Mouse (Mus musculus) embryonic facial prominence, embryonic 13.5 days (tissue): ENCODE results near the gene Cnot6. TPM values are rescaled to one million over a fixed set of nuclear protein-coding genes. Genes with fewer than 3 reads are reported as not detected.

Experiments
- ATAC-seq: fragments of 200-750 bp; cut with Nextera tagmentation; 2 replicates; pipeline ENCODE4 v1.8.0; 2017; ENCODE audit warnings: low read depth; ENCODE audit not compliant: insufficient number of reproducible peaks, insufficient read depth, low FRiP score, low TSS enrichment
- H3K27ac ChIP-seq: fragments of 300-500 bp; sonication (generic); 2 replicates; pipeline ENCODE4 v1.5.1; 2015; ENCODE audit warnings: moderate library complexity, mild to moderate bottlenecking, inconsistent platforms
- H3K27me3 ChIP-seq: fragments of 300-500 bp; sonication (generic); 2 replicates; pipeline ENCODE4 v1.6.1; 2015; ENCODE audit warnings: mild to moderate bottlenecking, inconsistent platforms
- H3K36me3 ChIP-seq: fragments of 300-500 bp; sonication (generic); 2 replicates; pipeline ENCODE4 v1.6.1; 2015; ENCODE audit warnings: mild to moderate bottlenecking, inconsistent platforms
- H3K4me1 ChIP-seq: fragments of 300-500 bp; sonication (generic); 2 replicates; pipeline ENCODE4 v1.6.1; 2015; ENCODE audit warnings: inconsistent platforms
- H3K4me2 ChIP-seq: fragments of 300-500 bp; sonication (generic); 2 replicates; pipeline ENCODE4 v1.6.1; 2015; ENCODE audit warnings: moderate library complexity, mild to moderate bottlenecking, inconsistent platforms
- H3K4me3 ChIP-seq: fragments of 300-500 bp; sonication (generic); 2 replicates; pipeline ENCODE4 v1.5.1; 2015; ENCODE audit warnings: mild to moderate bottlenecking, inconsistent platforms
- H3K9ac ChIP-seq: fragments of 300-500 bp; sonication (generic); 2 replicates; pipeline ENCODE4 v1.6.1; 2015; ENCODE audit warnings: mild to moderate bottlenecking, inconsistent platforms
- H3K9me3 ChIP-seq: fragments of 300-500 bp; sonication (generic); 2 replicates; pipeline ENCODE4 v1.6.1; 2016; ENCODE audit warnings: inconsistent platforms
- WGBS: fragments of 180-500 bp; shearing (Covaris S2); methylation state at CpG from one replicate; pipeline ENCODE4 v1.1.7; 2015; ENCODE audit warnings: mixed read lengths; 5-methylcytosine and 5-hydroxymethylcytosine counted together
- polyA plus RNA-seq: library from polyadenylated mRNA; unstranded; fragments of >200 nt; fragmentation: Nextera tagmentation; extraction: Ambion mirVana; gene quantifications from 2 replicates; pipeline ENCODE4 v1.2.1, GENCODE M21; 2015

The Cnot6 gene
- polyA plus RNA-seq, 1 experiment from 2014 or later, result 70.0 TPM

DNA sequence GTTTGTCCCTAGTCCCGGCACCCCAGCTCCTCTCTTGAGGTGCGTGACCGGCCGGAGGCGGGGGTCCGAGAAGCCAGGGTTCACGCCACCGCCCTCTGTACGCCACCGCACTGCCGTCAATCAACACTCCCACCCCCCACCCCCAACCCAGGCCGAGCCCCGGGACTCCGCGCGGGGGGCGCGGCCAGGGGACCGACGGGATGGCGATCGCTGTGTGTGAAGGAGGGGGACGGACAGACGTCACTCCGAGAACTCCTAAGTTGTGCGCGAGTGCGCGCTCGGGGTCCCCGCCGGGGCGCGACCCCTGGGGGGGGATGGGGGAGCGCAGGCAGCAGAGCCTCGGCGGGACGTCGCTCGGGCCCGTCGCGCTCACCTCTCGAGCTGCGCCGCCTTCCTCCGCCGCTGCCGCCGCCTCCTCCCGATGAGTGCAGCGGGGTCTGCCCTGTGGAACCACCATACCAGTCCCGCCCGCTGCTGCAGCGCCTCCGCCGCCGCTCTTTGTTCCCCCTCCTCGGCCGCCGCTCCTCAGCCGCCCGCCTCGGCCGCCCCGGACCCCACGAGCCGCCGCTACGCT lies 455 bp downstream of the Cnot6 start:
- H3K9ac ChIP-seq, result peak overlapping the region; percentile 99
- no peaks in the 10 kb centered on the region for H3K9me3 ChIP-seq
- no peaks in the 10 kb centered on the region for H3K27me3 ChIP-seq
- peak overlapping the region; percentile 95 for H3K4me3 ChIP-seq
- H3K4me1 ChIP-seq, result peaks cover 30% of the 10 kb centered on the region
- H3K36me3 ChIP-seq, result peaks cover 12% of the 10 kb centered on the region; the same call in 1 of the 2 replicates
- WGBS, result under 1% methylated on average over 54 of the region's 70 CpGs
- H3K27ac ChIP-seq, result peak overlapping the region; percentile 95
- peak; percentile 50 for ATAC-seq
- peak overlapping the region; percentile 65 for H3K4me2 ChIP-seq

DNA sequence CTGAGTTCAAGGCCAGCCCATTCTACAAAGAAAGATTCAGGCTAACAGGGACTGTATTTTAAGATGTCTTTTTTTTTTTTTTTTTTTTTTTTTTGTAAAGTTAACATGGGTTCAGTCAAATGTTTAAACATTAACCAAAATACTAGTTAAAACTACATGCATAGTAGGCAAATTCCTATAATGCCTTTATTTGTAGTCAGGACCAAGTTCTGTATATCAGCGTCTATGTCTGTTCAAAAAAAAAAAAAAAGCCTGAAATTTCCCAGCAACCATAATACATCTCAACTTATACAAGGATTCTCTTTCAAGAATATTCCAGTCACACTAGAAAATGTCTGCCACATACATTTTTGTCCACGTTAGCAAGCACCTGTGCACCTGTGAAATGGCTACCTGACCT lies 1.9 kb downstream of the Cnot6 start:
- H3K9ac ChIP-seq, result peak overlapping the region; percentile 99; the same call in 1 of the 2 replicates
- WGBS, result 53% methylated on average over 2 of the region's 2 CpGs

DNA sequence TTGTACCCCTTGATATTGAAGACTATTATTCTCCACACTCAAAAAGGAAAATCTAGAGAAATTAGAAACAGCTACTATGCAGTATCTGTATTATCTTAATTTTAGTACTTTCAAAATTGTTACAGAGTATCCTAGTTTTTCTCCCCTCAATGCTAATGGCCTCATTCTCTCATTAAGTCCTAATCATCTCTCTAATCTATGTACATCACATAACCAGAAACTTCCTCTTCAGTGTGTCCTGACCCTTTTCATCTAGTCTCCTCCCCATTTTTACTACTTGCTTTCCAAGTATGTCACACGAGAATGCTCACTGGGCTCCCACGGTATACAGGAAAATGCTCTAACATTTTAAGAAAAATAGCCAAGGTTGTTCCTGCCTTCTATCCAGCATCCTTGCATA lies 4.7 kb downstream of the Cnot6 start:
- Histone ChIP-seq H3K36me3 (peaks cover 41% of the 10 kb centered on the region), H3K4me2 (no peak overlapping the region), H3K4me1 (peaks cover 21% of the 10 kb centered on the region), H3K9me3 (no peaks in the 10 kb centered on the region), H3K27me3 (no peaks in the 10 kb centered on the region), H3K27ac (no peak overlapping the region), H3K4me3 (no peak overlapping the region), H3K9ac (no peak overlapping the region)
- ATAC-seq, result no peak
- 81% methylated on average over 2 of the region's 2 CpGs for WGBS

More for the DNA sequence above, 1.9 kb downstream of the Cnot6 start:
- Histone ChIP-seq H3K9me3 (no peaks in the 10 kb centered on the region), H3K27ac (no peak overlapping the region), H3K4me2 (peak overlapping the region; percentile 65), H3K4me3 (peak overlapping the region; percentile 95), H3K4me1 (peaks cover 30% of the 10 kb centered on the region), H3K27me3 (no peaks in the 10 kb centered on the region), H3K36me3 (peaks cover 24% of the 10 kb centered on the region)
- ATAC-seq, result no peak

DNA sequence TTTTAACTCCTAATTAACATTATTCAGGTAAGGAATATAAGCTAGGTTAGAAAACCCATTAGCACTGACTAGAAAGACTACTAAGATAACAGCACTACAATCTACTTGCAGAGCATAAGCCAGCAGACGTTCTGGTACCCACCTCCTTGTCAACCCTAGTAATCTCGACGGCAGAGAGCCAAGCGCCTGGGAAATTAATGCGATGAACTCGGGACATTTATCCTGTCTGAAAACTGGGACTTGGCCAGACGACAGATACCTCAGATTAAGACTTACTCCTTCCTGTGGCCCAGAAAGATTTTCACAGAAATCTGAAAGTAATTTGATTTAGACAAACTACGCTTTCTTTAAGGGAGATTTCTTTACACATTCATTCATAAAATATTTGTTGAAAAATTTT lies 7.7 kb downstream of the Cnot6 start:
- peaks cover 7% of the 10 kb centered on the region; the same call in 1 of the 2 replicates for H3K4me1 ChIP-seq
- no peak overlapping the region for H3K9ac ChIP-seq
- no peak overlapping the region for H3K4me3 ChIP-seq
- peaks cover 62% of the 10 kb centered on the region for H3K36me3 ChIP-seq
- H3K4me2 ChIP-seq, result no peak overlapping the region
- no peaks in the 10 kb centered on the region for H3K9me3 ChIP-seq
- no peak overlapping the region for H3K27ac ChIP-seq
- ATAC-seq, result no peak
- WGBS, result 85% methylated on average over 8 of the region's 8 CpGs
- H3K27me3 ChIP-seq, result no peaks in the 10 kb centered on the region

DNA sequence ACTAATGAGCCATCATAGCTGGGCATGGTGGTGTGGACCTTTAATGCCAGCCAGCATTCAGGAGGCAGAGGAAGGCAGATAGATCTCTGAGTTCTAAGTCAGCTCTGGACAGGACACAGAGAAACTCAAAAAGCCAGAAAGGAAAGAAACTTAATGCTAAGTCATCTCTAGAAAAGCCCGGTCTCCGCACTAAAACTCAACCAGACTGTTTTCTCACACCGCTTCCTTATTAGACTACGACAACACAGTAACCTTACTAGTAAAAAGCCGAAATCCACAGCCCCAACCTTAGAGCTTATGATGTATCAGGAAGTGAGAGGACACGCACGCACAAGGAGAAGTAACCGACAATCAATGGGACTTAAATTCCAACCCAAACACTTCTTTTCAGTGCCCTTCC lies 10.5 kb downstream of the Cnot6 start:
- H3K9ac ChIP-seq, result no peak overlapping the region
- no peak overlapping the region for H3K4me2 ChIP-seq
- H3K4me3 ChIP-seq, result no peak overlapping the region
- H3K9me3 ChIP-seq, result no peaks in the 10 kb centered on the region
- peaks cover 70% of the 10 kb centered on the region for H3K36me3 ChIP-seq
- ATAC-seq, result no peak
- H3K27me3 ChIP-seq, result no peaks in the 10 kb centered on the region
- H3K4me1 ChIP-seq, result no peaks in the 10 kb centered on the region
- 97% methylated on average over 8 of the region's 8 CpGs for WGBS
- no peak overlapping the region for H3K27ac ChIP-seq

DNA sequence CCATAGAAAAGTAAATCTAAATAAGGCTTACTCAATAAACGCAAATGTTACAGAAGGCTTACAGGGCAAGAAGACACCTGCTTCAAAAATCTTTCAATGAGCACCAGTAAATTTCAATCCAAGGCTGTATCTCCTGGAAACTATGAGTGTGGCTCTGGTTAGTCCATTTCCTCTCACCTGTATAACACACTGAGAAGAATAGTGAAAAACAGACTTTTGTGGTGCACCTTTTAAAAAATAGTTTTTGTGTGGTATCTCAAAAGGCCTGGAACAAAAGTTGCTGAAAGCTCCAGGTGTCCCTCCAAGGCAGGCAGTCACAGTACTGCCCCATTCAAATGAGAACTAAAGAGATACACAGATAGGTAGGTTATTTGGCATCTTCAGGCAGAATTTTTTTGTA lies 13.4 kb downstream of the Cnot6 start:
- peaks cover 59% of the 10 kb centered on the region for H3K36me3 ChIP-seq
- WGBS, result 100% methylated on average over 1 of the region's 1 CpGs
- H3K27me3 ChIP-seq, result no peaks in the 10 kb centered on the region
- H3K4me2 ChIP-seq, result no peak overlapping the region
- no peak overlapping the region for H3K4me3 ChIP-seq
- no peaks in the 10 kb centered on the region for H3K4me1 ChIP-seq
- no peak overlapping the region for H3K9ac ChIP-seq
- H3K27ac ChIP-seq, result no peak overlapping the region
- no peaks in the 10 kb centered on the region for H3K9me3 ChIP-seq
- ATAC-seq, result no peak

DNA sequence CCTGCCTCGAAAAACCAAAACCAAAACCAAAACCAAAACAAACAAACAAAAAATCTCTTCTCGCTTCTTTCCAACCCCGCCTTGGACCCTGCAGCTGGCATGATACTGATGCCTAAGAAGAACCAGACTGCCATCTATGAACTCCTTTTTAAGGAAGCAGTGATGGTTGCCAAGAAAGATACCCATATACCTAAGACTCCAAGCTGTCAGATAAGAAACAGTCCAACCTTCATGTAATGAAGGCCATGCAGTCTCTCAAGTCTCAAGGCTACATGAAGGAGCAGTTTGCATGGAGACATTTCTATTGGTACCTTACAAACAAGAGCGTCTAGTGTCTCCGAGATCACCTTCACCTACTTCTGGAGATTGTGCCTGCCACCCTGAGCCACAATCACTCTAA lies 14.7 kb downstream of the Cnot6 start:
- H3K4me1 ChIP-seq, result no peaks in the 10 kb centered on the region
- no peak overlapping the region for H3K4me2 ChIP-seq
- no peak overlapping the region for H3K9ac ChIP-seq
- ATAC-seq, result no peak
- no peak overlapping the region for H3K27ac ChIP-seq
- H3K36me3 ChIP-seq, result peaks cover 58% of the 10 kb centered on the region
- no peaks in the 10 kb centered on the region for H3K9me3 ChIP-seq
- WGBS, result 93% methylated on average over 5 of the region's 5 CpGs
- no peak overlapping the region for H3K4me3 ChIP-seq
- H3K27me3 ChIP-seq, result no peaks in the 10 kb centered on the region

DNA sequence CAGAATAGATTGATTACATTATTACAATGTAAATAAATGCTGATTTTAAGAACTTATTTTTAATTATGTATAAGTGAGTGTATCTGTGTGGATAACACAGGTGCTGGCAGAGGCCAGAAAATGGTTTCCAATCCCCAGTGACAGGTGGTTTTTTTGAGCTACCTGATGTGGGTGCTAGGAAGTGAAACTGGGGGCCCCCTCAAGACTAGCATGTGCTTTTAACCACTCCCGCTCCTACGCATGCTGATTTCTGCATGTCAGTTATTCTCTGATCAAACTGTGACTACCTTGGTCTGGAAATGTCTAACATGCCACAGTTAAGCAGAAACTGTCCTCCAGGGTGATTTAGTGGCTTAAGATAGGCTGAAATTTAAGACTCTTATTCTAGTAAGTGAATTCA lies 16.1 kb downstream of the Cnot6 start:
- no peak overlapping the region for H3K9ac ChIP-seq
- ATAC-seq, result no peak
- 95% methylated on average over 2 of the region's 2 CpGs for WGBS
- H3K4me2 ChIP-seq, result no peak overlapping the region
- no peak overlapping the region for H3K27ac ChIP-seq
- no peaks in the 10 kb centered on the region for H3K4me1 ChIP-seq
- peaks cover 60% of the 10 kb centered on the region for H3K36me3 ChIP-seq
- no peak overlapping the region for H3K4me3 ChIP-seq
- no peaks in the 10 kb centered on the region for H3K9me3 ChIP-seq
- H3K27me3 ChIP-seq, result no peaks in the 10 kb centered on the region

DNA sequence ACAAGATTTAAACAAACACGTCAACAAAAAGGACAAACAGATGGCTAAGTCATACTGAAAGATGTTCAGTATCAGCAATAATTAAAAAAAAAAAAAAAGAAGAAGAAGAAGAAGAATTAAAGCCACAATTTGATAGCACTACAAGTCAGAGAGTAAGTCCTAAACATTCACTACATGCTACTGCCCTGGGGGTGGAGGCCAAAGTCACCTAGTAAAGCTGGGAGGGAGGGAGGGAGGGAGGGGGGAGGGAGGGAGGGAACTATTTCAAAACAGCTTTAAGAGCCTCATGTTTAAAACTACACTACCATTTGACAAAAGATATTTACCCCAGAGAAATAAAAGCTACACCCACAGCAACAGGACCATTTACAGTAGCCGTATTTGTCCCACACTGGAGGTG lies 16.8 kb downstream of the Cnot6 start:
- Histone ChIP-seq H3K4me3 (no peak overlapping the region), H3K27ac (no peak overlapping the region), H3K9ac (no peak overlapping the region), H3K4me2 (no peak overlapping the region), H3K27me3 (no peaks in the 10 kb centered on the region), H3K36me3 (peaks cover 53% of the 10 kb centered on the region), H3K4me1 (no peaks in the 10 kb centered on the region), H3K9me3 (no peaks in the 10 kb centered on the region)
- no peak for ATAC-seq
- WGBS, result 90% methylated on average over 2 of the region's 2 CpGs

DNA sequence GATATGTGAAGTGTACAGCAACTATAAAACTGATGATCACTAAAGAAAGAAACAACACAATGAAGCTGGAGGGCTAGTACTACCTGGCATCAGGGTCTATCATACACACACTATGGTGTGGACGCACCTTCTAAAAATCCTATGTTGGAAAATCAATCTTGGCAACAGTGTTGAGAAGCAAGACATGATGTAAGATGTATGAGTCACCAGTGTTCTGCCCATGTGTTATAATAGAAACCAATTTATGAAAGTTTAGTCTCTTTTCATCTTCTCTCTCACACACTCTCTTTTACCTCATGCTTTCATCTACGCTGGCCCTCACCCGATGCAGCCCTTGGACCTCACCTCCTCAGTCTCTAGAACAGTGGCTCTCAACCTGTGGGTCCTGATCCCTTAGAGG lies 17.5 kb downstream of the Cnot6 start:
- no peak for ATAC-seq
- H3K27ac ChIP-seq, result no peak overlapping the region
- H3K4me1 ChIP-seq, result no peaks in the 10 kb centered on the region
- no peak overlapping the region for H3K4me2 ChIP-seq
- 97% methylated on average over 3 of the region's 3 CpGs for WGBS
- H3K9ac ChIP-seq, result no peak overlapping the region
- no peaks in the 10 kb centered on the region for H3K9me3 ChIP-seq
- H3K36me3 ChIP-seq, result peaks cover 58% of the 10 kb centered on the region
- H3K27me3 ChIP-seq, result no peaks in the 10 kb centered on the region
- H3K4me3 ChIP-seq, result no peak overlapping the region

DNA sequence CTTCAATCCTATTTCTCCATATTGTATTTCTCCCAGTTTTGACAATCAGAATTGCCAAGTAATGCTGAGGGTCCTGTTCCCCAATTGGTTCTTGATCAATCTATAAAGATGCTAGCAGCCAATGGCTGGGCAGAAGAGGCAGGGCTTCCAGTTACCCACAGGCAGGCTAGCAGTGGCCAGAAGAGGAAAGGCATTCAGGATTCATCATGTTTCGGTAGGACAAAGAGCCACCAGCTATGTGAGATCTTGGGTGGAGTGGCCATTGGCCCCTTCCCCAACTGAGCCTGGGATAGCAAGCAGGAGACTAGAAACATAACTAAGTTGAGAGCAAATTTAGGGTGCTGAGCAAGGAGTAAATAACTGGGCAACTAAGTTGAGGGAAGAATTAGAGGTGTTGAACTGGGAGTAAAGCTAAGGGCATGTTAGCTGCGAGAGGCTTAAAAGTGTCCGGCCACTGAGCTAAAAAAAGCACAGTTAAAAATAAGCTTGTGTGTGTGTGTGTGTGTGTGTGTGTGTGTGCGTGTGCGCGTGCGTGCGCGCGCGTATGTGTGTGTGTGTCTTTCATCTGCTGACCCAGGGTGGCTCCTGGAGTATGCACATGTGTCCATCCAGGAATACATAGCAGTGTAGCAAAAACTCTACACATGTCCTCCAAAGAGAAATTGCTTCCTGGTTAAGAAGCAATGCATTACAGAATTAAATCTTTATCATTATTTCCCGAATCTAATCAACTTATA lies 28.1 kb downstream of the Cnot6 start:
- no peak overlapping the region for H3K9ac ChIP-seq
- no peaks in the 10 kb centered on the region for H3K27me3 ChIP-seq
- H3K9me3 ChIP-seq, result no peaks in the 10 kb centered on the region
- ATAC-seq, result no peak
- no peaks in the 10 kb centered on the region for H3K4me1 ChIP-seq
- H3K4me3 ChIP-seq, result no peak overlapping the region
- H3K27ac ChIP-seq, result no peak overlapping the region
- WGBS, result 95% methylated on average over 12 of the region's 12 CpGs
- no peak overlapping the region for H3K4me2 ChIP-seq
- peaks cover 80% of the 10 kb centered on the region for H3K36me3 ChIP-seq

DNA sequence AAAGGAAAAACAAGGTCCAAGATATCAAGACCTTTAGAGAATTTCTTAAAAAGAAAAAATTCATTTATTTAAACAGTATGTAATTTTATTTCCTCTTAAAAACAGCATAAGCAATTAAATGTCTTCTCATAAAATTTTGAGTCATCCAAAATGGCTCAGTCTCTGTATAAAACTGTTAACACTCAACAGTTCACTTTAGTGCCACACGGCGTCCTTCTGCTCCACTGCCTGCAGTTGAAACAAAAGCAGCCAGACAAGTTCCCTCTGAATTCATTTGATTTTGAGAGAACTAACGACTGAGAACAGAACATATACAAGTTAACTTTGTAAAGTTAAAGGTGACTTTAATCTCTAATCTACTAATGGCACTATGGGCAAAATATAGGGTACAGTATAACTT lies 39.1 kb downstream of the Cnot6 start:
- Histone ChIP-seq H3K9me3 (no peaks in the 10 kb centered on the region), H3K4me1 (no peaks in the 10 kb centered on the region), H3K9ac (no peak overlapping the region), H3K27ac (no peak overlapping the region), H3K4me3 (no peak overlapping the region), H3K4me2 (no peak overlapping the region), H3K36me3 (peaks cover 64% of the 10 kb centered on the region), H3K27me3 (no peaks in the 10 kb centered on the region)
- ATAC-seq, result no peak
- WGBS, result 83% methylated on average over 3 of the region's 3 CpGs
